Mouse (Mus musculus) right cerebral cortex, postnatal 36 days (tissue): ENCODE results near the gene Gnl1.
"Not testable (repeated sequence)": the region's sequence is repeated elsewhere in the genome, so short reads cannot be mapped to it uniquely, and the experiment has no call there.

Experiments
- DNase-seq, 2 experiments: peaks; one replicate each; pipeline ENCODE4 v3.0.0; 2022; ENCODE audit warnings: low spot score in 2 of 2, mixed read lengths in 1 of 2

The Gnl1 gene

DNA sequence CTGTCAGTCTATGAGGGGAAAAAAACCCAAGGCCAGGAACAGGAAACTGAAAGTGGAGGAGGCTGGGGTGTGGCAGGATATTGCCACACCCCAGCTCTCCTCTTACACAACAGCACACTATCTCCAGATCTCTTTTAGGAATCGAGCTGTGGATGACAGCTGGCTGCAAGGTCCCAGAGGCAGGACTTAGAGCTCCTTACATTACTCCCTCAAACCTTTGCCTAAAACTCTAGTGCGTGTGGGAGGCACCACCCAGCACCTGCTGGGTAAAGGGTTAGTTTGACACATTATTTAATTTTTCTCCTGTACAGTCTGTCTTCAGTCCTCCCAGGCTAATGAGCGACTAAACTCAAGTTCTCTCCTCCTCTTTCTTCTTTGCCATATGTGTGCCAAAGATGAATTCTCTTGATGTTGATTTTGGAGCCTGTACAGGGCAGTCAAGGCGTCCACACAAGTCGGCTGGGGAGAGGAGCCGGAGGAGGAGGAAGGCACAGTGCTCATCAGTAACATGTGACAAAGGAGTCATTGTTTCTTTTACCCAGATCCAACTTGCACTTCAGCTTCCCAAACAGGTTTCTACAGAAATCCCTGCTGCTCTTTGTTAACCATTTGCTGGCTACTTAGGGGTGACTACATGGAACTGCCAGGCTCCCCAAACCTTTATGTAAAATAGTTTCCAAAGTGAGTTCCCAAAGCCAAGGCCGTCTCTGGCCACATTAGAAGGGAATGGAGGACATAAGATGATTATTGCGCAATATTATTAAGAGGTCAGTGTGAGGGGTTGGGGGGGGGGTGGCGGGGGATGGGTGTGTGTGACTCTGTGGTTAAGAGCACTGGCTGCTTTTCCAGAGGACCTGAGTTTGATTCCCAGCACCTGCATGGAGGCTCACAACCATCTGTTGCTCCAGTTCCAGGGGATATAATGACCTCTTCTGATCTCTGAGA lies 44.3 kb downstream of the Gnl1 start:
- no peak for DNase-seq

DNA sequence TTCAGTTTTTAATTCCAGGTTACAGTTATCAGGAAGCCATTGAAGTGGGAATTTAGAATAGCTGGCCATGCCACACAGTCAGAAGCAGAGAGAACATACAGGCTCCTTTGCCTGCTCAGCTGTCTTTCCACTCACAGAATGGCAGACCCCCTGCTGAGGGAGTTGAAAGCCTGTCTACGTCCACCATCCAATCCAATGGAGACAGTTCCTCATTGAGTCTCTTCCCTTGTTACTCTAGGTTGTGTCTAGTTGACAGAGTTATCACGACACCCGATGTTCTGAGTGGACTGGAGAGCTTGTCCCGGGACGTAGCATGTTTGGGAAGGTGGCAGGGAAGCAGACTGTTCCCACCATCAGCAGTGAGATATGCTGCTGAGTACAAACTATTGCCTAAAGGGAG lies 45.5 kb downstream of the Gnl1 start:
- no peak for DNase-seq

GRCm38 (mm10) chr17:36025901-36026300 lies 46.2 kb downstream of the Gnl1 start:
- no peak for DNase-seq

DNA sequence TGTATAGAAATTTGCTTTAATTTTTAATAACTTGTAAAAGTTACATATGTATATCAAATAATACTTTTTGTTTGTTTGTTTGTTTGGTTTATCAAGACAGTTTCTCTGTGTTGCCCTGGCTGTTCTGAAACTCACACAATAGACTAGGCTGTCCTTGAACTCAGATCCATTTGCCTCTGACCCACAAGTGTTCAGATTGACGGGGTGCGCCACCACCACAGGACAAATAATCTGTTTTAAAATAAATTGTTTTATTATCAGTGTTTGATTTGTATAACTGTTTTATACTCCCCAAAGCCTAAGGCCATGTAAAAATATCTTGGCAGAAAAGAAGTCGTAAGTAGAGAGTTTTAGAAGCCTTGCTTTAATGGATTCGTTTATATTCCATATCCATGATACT lies 48.0 kb downstream of the Gnl1 start:
- no peak for DNase-seq

- no peak for DNase-seq
Observed at GRCm38 (mm10) chr17:36028879-36029619, 49.4 kb downstream of the Gnl1 start.

- not testable (repeated sequence) for DNase-seq
Observed at GRCm38 (mm10) chr17:36030046-36030702, 50.5 kb downstream of the Gnl1 start.

DNA sequence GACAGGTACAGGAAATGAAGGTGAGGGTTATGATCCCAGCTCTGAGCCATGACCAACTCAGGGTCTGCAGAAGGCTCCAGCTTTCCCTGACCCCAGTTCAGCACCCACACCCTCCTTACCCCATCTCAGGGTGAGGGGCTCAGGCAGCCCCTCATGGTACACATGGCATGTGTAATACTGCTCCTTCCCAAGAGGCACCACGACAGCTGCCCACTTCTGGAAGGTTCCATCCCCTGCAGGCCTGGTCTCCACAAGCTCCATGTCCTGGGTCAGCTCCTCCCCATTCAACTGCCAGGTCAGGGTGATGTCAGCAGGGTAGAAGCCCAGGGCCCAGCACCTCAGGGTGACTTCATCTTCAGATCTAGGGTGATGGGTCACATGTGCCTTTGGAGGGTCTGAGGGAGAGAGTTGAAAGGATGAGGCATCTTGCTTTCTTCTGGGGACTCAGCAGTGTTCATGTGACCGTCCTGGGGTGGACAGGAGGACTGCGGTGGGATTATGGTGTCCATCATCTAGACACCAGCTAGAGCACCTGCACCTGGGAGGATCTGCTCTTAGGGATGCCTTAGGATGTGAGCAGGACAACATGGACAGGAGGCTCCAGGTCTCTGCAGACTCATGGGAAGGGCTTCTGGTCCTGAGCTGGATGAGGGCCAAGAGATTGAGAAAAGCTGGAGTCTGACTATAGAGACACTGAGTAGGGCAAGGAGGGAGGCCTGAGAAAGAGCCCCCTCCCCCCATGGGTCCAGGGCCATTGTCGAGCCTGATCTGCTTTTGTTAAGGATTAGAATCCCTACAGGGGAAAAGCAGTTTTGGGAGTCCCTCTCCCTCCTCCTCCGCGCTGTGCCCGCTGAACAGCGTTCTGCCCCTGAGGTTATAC lies 51.3 kb downstream of the Gnl1 start:
- DNase-seq = not testable (repeated sequence)

DNA sequence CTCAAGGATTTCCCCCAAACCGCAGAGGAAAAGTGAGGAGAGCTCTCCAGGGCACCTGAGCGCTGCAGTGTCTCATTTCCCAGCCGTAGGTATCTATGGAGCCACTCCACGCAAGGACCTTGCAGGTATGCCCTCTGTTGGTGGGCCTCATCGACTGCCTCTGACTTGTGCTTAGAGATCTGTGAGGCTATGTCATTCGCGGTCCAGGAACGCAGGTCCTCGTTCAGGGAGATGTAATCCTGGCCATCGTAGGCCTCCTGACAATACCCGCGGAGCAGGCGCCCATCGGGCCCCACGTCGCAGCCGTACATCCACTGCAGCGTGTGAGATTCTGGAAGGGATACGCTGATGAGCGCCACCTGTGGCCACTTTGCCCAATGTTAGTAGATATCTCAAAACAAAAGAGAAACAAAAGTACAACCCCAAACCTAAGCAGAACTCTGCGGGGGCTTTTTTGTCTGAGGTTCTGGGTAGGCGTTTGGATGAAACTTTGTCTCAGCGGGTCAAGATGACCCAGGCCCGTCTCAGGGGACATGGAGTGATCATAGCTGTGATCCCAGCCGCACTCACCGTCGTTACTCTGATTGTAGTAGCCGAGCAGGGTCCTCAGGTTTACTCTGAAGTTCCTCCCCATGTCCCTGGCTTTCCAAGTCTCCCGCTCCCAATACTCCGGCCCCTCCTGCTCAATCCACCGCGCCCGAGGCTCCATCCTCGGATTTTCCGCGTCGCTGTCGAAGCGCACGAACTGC lies 52.1 kb downstream of the Gnl1 start:
- DNase-seq = not testable (repeated sequence)

DNA sequence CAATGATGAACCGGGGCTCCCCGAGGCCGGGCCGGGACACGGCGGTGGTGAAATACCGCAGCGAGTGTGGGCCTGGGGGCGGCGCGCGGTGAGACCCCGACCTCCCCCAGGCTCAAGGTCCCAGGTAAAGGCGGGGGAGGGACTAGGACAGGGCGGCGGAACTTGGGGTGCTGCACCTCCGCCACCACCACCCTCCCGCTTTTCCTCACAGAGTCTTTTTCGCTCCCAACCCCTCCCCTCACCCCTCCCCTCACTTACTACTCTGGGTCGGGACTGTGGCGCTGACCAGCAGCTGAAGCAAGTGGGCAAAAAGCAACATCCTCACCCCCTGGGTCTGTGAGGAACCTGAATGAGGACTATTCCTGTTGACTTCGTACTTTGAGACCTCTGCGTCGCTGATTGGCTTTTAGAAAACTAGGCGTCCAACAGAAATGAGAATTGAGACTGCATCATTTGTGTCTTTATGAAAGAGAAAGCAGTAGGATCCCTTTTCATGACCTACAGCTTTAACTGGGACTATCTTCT lies 52.8 kb downstream of the Gnl1 start, which contains the start of gene H2-T23:
H2-T23 (minus strand) TSS at position 505 of the 525 bp plus-strand sequence.
- not testable (repeated sequence) for DNase-seq

DNA sequence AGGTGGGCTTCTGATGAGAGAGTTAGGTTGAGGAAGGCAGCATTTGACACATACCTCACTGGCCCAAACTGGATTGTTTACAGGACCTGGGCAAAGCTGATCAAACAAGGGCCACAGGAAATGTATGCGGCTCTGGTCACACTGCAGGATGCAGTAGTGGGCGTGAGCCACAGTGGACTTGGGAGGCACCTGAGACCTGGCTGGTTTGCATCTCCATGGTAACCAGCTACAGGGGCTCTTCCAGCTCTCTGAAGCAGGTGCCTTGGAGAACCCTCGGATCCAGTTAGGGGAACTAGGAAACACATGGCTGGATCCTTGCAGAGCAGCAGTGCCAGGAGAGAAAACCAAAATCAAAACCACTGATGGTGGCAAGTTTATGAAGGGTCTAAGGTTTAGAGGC lies 54.9 kb downstream of the Gnl1 start:
- not testable (repeated sequence) for DNase-seq

- not testable (repeated sequence) for DNase-seq
Observed at GRCm38 (mm10) chr17:36035010-36035638, 55.5 kb downstream of the Gnl1 start.

DNA sequence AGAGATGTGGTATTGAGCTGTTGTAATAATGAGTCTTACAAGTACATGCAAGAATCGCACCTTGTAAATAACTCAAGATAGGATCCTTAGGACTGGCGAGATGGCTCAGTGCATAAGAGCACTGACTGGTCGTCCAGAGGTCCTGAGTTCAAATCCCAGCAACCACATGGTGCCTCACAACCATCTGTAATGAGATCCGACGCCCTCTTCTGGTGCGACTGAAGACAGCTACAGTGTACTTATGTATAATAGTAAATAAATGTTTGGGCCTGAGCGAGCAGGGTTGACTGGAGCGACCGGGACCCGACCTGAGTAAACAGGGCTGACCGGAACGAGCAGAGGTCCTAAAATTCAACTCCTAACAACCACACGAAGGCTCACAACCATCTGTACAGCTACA lies 56.5 kb downstream of the Gnl1 start:
- not testable (repeated sequence) for DNase-seq
